Mouse (Mus musculus) megakaryocyte progenitor cell, adult 5-6 weeks (primary cell): ENCODE data around the gene Shank2. TPM values are rescaled to one million over a fixed set of nuclear protein-coding genes. Genes with fewer than 3 reads are reported as not detected.

Source experiments
- ATAC-seq: replicated peaks from 2 replicates; pipeline ENCODE4 v1.8.0; 2016; ENCODE audit warnings: mild to moderate bottlenecking, moderate TSS enrichment, inconsistent platforms; ENCODE audit not compliant: poor library complexity
- total RNA-seq, 2 experiments: library from RNA; stranded (forward) in 1 of 2; stranded (reverse) in 1 of 2; fragments of 157-497, 149-512 nt in 1 of 2; fragments of 200-1000 nt in 1 of 2; gene quantifications; 2 replicates each; pipeline versions ENCODE4 v1.2.3 to v1.2.4; 2015 to 2017

The Shank2 gene
- total RNA-seq, 2 experiments from 2014 or later, result not detected

DNA sequence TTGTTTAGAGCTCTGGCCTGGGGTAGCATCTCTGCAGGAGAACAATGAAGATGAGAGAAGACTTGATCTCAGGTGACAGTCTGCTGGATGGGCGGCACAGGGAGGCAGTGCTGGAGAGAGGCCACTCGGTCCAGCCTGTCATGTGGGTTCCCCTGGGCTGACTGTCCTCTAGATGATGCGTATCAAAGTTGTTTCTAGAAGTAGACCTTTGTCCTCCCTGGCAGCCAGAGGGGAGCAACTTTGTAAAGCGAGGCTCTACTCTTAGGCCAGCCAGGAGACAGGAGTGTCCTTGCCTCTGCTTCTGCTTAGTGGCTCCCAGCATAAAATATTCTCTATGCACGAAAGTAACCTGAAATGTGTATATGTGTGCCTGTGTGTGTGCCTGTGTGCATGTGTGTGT lies 27.5 kb downstream of the Shank2 start:
- no peak for ATAC-seq

GRCm38 (mm10) chr7:144030796-144031195 lies 29.1 kb downstream of the Shank2 start:
- no peak for ATAC-seq

DNA sequence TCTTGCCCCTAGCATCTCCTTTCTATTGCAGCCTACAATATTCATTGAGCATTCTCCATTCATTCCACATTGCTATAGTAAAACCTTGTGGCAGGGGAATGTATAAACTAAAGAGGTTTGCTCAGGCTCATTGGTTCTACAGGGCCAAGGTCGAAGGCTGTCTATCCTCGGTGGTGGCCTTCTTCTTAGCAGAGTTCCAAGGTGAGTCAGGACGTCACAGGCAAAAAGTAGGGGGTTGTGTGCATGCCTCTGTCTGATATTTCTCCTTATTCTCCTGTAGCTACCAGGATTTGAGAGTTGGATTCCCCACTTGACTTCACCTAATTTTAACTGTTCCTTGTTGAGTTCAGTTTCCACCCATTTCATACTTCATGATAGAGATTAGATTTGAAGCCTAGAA lies 29.9 kb downstream of the Shank2 start:
- no peak for ATAC-seq

GRCm38 (mm10) chr7:144037541-144037940 lies 35.8 kb downstream of the Shank2 start:
- no peak for ATAC-seq

DNA sequence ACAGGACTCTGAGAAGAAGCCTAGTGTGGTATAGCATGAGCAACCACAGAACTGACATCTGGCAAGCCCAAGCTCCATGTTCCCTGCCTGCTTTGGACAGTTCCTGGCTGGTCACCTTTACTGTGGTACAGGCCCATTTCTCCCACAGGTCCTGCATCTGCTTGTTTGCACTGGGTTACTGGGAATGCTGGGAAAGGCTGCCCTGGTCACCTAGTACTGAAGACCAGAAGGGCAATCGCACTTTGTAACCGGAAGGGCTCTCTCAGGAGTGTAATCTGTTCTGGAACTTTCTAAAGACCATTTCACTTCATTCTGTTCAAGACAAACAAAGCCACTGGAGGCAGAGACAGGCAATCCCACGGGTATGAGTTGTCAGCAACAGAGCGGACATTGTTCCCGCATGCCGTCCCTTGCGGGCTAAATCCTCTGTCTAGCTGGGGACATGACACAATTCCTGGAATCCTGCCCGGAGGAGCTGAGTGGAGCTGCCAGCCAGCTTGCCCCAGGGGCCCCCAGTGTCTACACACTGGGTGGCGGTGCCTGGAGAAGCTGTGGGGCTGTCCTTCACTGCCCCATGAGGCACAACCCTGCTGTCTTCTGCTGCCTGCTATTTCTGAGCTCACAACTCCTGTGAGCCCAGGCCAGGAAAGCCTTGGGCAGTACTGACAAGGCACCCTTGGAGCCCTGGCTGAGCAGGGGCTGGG lies 36.4 kb downstream of the Shank2 start:
- ATAC-seq, result no peak

GRCm38 (mm10) chr7:144038741-144039140 lies 37.0 kb downstream of the Shank2 start:
- ATAC-seq, result no peak

DNA sequence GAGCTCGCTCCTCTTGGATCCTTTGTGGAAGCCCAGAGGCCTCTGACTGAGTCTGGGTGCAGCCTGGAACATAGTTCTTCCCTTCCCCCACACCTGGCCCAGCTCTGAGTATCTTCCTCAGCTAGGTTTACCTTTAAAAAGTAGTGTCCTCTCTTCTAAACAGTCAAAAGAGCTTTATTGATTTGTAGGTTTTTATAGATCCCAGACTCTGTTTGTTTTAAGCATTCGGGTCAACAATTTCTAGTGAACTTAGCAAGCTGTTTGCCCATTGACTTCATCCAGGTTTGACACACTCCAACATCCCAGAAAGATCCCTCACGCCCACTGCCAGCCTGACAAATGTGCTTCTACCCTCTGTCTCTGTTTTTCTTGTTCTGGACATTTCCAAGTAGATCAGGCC lies 38.6 kb downstream of the Shank2 start:
- no peak for ATAC-seq

DNA sequence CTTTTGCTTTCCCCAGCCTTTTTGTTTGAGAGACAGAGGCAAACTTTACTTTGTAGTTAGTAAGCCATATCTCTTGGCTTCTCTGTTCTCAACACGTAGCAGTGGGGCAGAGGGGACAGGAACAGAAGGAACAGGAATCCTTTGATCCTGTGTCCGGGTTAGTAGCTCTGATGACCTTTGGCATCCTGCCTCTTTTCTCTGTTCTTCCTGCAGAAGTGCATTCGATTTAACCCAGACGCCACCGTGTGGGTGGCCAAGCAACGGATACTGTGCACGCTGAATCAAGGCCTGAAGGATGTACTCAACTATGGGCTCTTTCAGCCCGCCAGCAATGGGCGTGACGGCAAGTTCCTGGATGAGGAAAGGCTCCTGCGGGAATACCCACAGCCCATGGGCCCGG lies 50.3 kb downstream of the Shank2 start:
- ATAC-seq, result no peak

DNA sequence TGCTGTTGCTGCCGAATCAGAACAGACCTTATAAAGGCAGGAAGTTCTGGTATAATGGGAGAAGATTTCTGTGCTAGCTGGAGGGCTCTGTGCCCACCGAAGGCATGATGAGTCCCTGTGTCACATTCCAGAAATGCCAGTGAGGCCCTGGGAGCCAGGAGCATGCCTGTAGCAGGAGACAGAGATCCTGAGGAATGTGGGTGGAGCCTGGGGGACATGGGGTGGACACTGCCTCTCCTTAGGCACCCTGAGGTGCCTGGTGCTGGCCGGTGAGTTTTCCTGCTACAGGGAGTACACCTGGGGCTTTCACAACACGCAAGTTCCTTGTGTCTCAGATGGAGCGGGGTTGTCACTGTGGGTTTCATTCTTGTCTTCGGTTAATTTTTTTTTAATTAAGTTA lies 53.5 kb downstream of the Shank2 start:
- no peak for ATAC-seq

GRCm38 (mm10) chr7:144055702-144056531 lies 54.2 kb downstream of the Shank2 start:
- peak; percentile 76 for ATAC-seq

GRCm38 (mm10) chr7:144070162-144070949 lies 68.6 kb downstream of the Shank2 start:
- ATAC-seq, result no peak

- ATAC-seq, result 0 out of 2 replicates have a peak, but pooled peaks have one; percentile 26
These were observed 70.5 kb downstream of the Shank2 start for GRCm38 (mm10) chr7:144072219-144072618.

DNA sequence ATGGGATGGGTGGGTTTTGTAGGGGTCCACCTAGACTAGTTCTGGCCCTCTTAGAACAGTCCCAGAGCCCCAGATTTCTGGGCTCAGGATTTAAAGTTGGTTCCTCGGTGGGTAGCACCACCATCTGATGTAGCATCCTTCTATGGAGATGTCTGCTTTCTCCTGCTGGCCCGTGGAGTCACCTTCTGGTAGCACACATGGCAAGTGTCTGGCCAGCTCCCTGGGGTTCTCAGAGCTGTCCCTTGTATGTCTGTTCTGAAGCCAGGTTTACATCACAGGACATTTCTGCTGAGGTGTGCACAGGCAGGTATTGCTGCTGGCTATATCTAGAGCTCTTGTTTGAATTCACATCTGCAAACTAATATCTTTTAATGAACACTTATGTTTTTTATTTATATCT lies 71.1 kb downstream of the Shank2 start:
- no peak for ATAC-seq

GRCm38 (mm10) chr7:144074718-144075117 lies 73.0 kb downstream of the Shank2 start:
- ATAC-seq, result peak; percentile 98

DNA sequence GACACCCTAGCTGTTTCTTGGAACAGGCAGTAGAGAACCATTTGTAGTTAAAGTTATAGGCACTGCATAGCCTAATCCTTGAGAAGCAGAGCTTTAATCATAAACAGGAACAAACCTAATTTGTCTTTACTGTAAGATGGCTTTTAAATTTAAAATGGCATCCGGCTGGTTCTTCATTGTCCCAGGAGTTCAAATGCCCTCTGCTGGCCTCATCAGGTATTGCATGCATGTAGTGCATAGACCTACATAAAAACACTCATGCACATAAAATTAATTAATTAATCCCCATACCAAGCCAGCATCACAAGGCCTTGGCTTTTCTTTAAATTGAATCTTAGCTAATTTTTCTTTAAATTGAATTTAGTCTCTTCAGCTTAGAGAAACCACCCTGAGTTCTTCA lies 76.9 kb downstream of the Shank2 start:
- ATAC-seq, result no peak

- no peak for ATAC-seq
These were observed 78.1 kb downstream of the Shank2 start for GRCm38 (mm10) chr7:144079861-144080260.

DNA sequence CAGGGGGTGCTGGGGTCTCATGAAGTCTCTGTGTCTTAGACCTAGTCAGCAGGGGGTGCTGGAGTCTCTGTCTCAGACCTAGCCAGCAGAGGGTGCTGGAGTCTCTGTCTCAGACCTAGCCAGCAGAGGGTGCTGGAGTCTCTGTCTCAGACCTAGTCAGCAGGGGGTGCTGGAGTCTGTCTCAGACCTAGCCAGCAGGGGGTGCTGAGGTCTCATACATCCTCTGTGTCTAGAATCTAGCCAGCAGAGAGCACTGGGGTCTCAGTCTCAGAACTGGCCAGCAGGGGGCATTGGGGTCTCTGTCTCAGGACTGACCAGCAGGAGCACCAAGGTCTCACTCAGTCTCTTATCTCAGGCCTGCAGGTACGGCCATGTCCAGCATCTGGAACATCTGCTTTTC lies 79.7 kb downstream of the Shank2 start:
- peak; percentile 68 for ATAC-seq

GRCm38 (mm10) chr7:144081963-144082362 lies 80.2 kb downstream of the Shank2 start:
- peak; percentile 34; the same call in 1 of the 2 replicates for ATAC-seq

DNA sequence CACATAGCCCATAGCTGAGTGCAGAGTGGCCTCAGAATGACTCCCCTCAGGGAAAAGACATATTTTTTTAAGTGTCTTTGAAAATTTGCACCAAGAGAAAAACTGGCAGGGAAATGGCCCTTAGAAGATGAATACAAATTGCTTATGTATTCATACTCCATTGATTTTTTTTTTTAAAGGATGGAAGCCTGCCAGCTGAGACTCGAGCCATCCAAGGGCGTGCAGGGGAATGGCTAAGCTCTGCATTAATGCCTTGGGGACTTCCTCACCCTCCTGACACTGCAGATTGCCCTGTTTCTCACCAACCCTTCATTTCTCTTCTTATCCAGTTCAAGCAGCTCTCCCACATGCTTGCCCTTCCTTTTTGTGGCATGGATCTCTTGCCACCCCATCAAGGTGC lies 85.5 kb downstream of the Shank2 start:
- no peak for ATAC-seq

- no peak for ATAC-seq
These were observed 92.4 kb downstream of the Shank2 start for GRCm38 (mm10) chr7:144094132-144094531.

DNA sequence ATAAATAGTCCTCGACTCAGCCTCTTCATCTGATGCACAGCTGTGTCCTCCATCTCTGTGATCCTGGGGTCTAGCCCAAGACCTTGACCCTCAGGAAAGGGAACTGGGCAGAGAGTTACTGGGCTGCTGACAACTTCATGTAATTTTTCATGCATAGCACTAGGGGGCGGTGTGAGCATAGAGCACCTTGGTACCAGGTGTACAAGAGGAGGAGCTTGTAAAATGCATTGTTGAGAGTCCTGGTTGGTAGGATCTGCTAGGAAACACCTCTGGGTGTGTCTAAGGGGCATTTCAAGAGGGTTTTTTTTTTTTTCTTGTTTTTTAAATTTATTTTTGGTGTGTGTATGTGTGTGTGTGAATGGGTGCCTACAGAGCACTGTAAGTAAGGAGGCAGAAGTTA lies 95.6 kb downstream of the Shank2 start:
- peak; percentile 54; the same call in 1 of the 2 replicates for ATAC-seq
